Mouse (Mus musculus) lung, embryonic 14.5 days (tissue): ENCODE data around the gene Trpm1. TPM values are rescaled to one million over a fixed set of nuclear protein-coding genes. Genes with fewer than 3 reads are reported as not detected.

ENCODE experiments used
- ATAC-seq: fragments of 200-750 bp; cut with Nextera tagmentation; 2 replicates; pipeline ENCODE4 v1.8.0; 2017; ENCODE audit warnings: mild to moderate bottlenecking, moderate TSS enrichment, moderate library complexity; ENCODE audit not compliant: insufficient read depth
- DNase-seq: peaks from one replicate; pipeline ENCODE4 v3.0.0-alpha.2; 2015
- H3K27ac ChIP-seq: fragments of 300-500 bp; sonication (generic); 2 replicates; pipeline ENCODE4 v1.5.1; 2014; ENCODE audit warnings: low read depth, mild to moderate bottlenecking, moderate library complexity
- H3K27me3 ChIP-seq: fragments of 300-500 bp; sonication (generic); 2 replicates; pipeline ENCODE4 v1.6.1; 2014; ENCODE audit warnings: low read length, control low read depth; ENCODE audit not compliant: insufficient read depth
- H3K36me3 ChIP-seq: fragments of 300-500 bp; sonication (generic); 2 replicates; pipeline ENCODE4 v1.6.1; 2014; ENCODE audit warnings: control low read depth; ENCODE audit not compliant: insufficient read depth
- H3K4me1 ChIP-seq: fragments of 300-500 bp; sonication (generic); 2 replicates; pipeline ENCODE4 v1.6.1; 2014; ENCODE audit warnings: antibody characterized with exemption, control low read depth; ENCODE audit not compliant: insufficient read depth
- H3K4me2 ChIP-seq: fragments of 300-500 bp; sonication (generic); 2 replicates; pipeline ENCODE4 v1.6.1; 2014; ENCODE audit warnings: mild to moderate bottlenecking
- H3K4me3 ChIP-seq: fragments of 300-500 bp; sonication (generic); 2 replicates; pipeline ENCODE4 v1.5.1; 2014; ENCODE audit warnings: low read depth, low read length
- H3K9ac ChIP-seq: fragments of 300-500 bp; sonication (generic); 2 replicates; pipeline ENCODE4 v1.6.1; 2014
- H3K9me3 ChIP-seq: fragments of 300-500 bp; sonication (generic); 2 replicates; pipeline ENCODE4 v1.6.1; 2016; ENCODE audit warnings: low read depth, low read length, control low read depth
- CTCF ChIP-seq: IDR thresholded peaks from 2 replicates; pipeline ENCODE4 v1.5.1; 2016; ENCODE audit warnings: antibody characterized with exemption, low read depth
- WGBS: fragments of 180-500 bp; shearing (Covaris S2); extraction: QIAGEN DNeasy Blood & Tissue Kit; methylation state at CpG from one replicate; pipeline ENCODE4 v1.1.7; 2014; 5-methylcytosine and 5-hydroxymethylcytosine counted together
- polyA plus RNA-seq: library from polyadenylated mRNA; unstranded; fragments of >200 nt; fragmentation: Nextera tagmentation; extraction: Ambion mirVana; gene quantifications from 2 replicates; pipeline ENCODE4 v1.2.1, GENCODE M21; 2014

The Trpm1 gene
- polyA plus RNA-seq, 1 experiment from 2014 or later: not detected

DNA sequence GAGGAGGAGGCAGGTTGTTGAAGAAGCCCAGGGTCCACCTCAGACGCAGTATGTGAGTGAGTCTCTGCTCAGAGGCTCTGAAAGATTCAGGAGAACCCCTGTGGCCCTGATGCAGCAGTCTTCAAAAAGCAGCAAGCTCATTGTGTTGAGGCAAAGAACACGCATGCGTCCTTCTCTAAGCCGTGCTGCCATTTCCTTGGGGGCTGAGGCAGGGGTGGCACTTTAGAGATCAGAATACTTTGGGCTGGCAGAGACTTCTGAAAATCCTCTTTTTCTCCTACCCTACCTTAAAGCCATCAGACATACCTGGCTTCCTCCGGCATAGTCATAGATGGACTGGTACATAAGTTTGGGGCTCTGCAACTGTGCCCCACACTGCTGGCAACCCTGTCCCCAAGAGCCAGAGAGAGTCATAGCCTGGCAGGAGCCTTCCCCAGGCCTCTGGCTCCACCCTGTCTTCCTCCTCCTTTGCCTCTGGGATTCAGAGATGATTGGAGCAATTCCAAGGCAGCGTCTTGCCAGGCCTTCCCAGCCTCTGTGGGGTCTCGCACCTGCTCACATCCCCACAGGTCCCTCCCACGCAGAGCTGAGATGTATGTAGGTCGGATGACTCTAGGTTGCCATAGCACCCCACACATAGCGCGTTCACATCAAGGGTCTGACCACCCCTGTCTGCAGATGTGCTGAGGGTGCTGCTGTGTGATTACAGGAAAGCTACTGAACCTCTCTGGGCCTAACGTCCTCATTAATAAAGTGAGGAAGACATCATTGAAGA lies 4.8 kb downstream of the Trpm1 start:
- Histone ChIP-seq H3K9ac (no peak overlapping the region), H3K4me3 (no peak overlapping the region), H3K36me3 (no peaks in the 10 kb centered on the region), H3K4me1 (no peaks in the 10 kb centered on the region), H3K27me3 (no peaks in the 10 kb centered on the region), H3K4me2 (no peak overlapping the region), H3K9me3 (no peaks in the 10 kb centered on the region), H3K27ac (no peak overlapping the region)
- ATAC-seq (no peak), DNase-seq (no peak)
- 72% methylated on average over 12 of the region's 12 CpGs for WGBS
- TF ChIP-seq CTCF: no peak

DNA sequence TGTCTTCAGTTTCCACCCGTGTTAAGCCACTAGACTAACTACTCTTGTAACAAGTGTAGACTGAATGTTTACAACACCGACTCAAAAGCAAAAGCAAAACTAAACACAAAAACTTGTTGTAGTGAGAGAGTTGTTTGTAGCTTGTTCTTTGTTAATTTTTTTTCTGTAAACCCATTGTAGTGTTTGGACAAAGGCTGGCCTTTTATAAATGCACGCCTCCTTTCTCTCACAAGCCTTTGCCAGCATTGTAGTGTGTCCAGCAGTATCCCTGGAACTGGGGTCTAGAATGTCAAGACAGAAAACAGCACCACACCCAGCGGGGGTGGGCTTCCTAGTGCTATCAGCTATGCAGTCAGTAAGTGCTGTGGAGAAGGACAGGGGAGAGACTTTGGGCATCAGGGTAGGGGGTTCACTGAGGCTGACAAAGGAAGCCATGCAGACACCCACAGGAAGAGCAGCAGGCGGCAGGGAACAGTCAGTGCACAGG lies 5.5 kb downstream of the Trpm1 start:
- no peak for ATAC-seq
- Histone ChIP-seq H3K36me3 (no peaks in the 10 kb centered on the region), H3K4me1 (no peaks in the 10 kb centered on the region), H3K27ac (no peak overlapping the region), H3K9ac (no peak overlapping the region), H3K9me3 (no peaks in the 10 kb centered on the region), H3K4me2 (no peak overlapping the region), H3K27me3 (no peaks in the 10 kb centered on the region), H3K4me3 (no peak overlapping the region)
- DNase-seq: no peak
- TF ChIP-seq CTCF: no peak
- 51% methylated on average over 5 of the region's 5 CpGs for WGBS

DNA sequence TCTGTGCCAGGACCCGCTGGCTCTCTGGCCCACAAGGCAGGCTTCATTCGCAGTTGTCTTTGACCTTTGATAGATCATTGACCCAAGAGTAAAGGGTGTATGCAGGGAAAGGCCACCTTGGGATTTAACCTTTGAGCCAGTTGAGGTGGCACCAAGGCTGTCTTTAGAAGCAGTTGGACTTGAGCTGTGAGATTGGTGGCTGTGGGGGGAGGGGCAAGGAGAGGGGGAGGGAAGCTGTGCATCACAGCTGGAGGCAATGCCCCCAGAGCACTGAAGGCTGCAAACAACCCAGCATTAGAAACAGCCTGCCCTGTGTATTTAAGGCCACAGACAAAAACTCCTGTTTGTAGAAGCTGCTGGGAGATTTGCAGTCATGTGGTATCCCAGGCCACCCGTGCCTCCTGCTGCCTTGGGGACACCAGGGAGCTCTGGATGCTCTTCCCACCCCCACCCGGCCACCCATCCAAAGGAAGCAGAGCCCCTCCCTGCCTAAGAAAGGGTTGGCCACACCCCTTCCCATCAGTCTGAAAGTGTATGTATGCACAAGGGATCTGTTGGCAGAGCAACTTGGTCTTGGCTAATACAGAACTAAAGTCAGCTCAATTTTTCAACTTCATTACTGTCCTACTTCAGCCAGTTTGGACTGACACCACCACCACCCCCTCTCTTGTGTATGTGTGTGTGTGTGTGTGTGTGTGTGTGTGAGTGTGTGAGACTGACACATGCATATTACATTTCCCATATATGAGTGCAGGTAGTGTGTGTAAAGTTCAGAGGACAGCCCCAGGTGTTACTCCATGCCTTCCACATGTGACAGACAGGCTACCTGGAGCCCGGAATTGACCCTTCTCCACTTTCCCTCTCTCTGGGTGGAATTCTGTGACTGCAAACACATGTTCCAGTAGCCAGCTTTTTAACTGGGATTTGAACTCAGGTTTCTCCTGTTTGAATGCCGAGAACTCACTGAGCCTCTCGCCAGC lies 6.3 kb downstream of the Trpm1 start:
- peak; percentile 41; the same call in 1 of the 2 replicates for ATAC-seq

DNA sequence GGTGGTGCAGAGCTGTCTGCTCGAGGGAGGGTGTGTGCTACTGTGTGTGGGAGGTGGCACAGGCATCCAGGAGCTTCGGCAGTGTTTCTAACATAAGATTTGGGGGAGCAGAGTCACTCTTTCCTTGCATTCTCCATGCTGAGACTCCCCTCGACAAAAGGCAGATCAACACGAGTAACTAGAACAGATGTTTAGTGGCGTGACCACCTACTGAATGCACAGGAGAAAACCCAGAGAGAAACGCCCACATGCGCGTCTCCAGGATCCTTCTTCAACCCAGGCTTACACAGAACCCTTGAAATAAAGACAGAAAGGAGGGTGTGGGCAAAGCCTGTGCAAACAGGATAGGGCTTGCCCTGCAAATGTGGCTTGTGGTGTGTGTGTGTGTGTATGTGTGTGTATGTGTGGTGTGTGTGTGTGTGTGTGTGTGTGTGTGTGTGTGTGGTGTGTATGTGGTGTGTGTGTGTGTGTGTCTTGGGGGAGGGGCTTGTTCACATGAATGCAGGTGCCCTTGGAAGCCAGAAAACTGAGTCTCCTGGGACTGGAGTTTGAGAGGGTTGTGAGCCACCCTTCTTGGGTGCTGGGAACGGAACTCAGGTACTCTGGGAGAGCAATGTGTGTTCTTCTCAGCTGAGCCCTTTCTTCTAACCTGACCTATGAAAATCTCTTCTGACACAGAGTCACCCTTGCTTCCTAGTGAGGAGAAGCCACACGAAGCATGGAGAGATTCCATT lies 7.3 kb downstream of the Trpm1 start:
- no peaks in the 10 kb centered on the region for H3K36me3 ChIP-seq
- TF ChIP-seq CTCF: no peak
- no peak overlapping the region for H3K9ac ChIP-seq
- no peaks in the 10 kb centered on the region for H3K4me1 ChIP-seq
- no peaks in the 10 kb centered on the region for H3K27me3 ChIP-seq
- H3K27ac ChIP-seq: no peak overlapping the region
- no peaks in the 10 kb centered on the region for H3K9me3 ChIP-seq
- ATAC-seq: no peak
- WGBS: 68% methylated on average over 10 of the region's 10 CpGs
- DNase-seq: no peak
- no peak overlapping the region for H3K4me3 ChIP-seq
- H3K4me2 ChIP-seq: no peak overlapping the region

More for the DNA sequence above, 6.3 kb downstream of the Trpm1 start:
- Histone ChIP-seq H3K4me3 (no peak overlapping the region), H3K27me3 (no peaks in the 10 kb centered on the region), H3K4me2 (no peak overlapping the region), H3K4me1 (no peaks in the 10 kb centered on the region), H3K27ac (no peak overlapping the region), H3K36me3 (no peaks in the 10 kb centered on the region), H3K9ac (no peak overlapping the region), H3K9me3 (no peaks in the 10 kb centered on the region)
- peak; percentile 61 for DNase-seq
- 42% methylated on average over 7 of the region's 7 CpGs for WGBS
- no peak for TF ChIP-seq CTCF

DNA sequence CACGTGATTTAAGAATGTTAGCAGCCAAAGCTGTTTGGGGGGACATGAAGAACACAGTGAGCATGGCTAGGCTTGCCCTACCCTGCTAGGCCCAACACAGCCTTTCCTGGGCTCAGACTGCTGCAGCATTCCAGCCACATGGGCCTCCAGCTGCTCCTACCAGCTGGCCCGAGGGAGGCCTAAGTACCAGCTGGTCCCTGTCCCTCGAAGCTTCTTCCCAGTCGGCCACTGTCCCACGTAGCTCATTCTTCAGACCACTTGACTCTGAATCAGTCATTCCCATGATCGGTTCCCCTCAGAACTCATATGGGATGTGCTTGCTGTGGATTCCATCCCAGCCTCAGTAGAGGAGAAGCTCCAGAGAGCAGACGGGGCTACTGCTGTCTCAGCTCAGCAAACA lies 8.4 kb downstream of the Trpm1 start:
- TF ChIP-seq CTCF: no peak
- Histone ChIP-seq H3K9me3 (no peaks in the 10 kb centered on the region), H3K4me3 (no peak overlapping the region), H3K4me2 (no peak overlapping the region), H3K9ac (no peak overlapping the region), H3K27ac (no peak overlapping the region), H3K36me3 (no peaks in the 10 kb centered on the region), H3K27me3 (no peaks in the 10 kb centered on the region), H3K4me1 (no peaks in the 10 kb centered on the region)
- peak; percentile 46 for DNase-seq
- peak; percentile 48; the same call in 1 of the 2 replicates for ATAC-seq
- WGBS: 29% methylated on average over 7 of the region's 7 CpGs

DNA sequence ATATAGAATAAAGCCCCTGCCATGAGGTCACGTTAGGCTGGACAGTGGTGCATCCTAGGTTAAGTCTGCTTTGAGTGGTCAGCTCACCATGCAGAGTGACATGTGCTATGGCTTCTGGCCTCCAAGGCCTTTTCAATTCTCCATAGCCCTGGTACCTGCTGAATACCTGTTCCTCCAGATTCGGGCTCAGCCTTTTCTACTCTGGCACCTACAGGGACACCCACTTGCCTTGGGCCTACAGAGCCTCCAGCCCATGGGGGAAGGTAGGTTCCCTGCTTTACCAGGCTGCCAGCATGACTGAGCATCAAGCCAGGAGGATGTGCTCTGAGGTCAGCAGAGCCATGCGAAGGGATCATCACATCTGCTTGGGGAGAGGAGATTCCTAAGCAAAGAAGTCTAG lies 9.5 kb downstream of the Trpm1 start:
- Histone ChIP-seq H3K27me3 (no peaks in the 10 kb centered on the region), H3K27ac (no peak overlapping the region), H3K4me1 (no peaks in the 10 kb centered on the region), H3K9ac (no peak overlapping the region), H3K9me3 (no peaks in the 10 kb centered on the region), H3K4me3 (no peak overlapping the region), H3K36me3 (no peaks in the 10 kb centered on the region), H3K4me2 (no peak overlapping the region)
- TF ChIP-seq CTCF: no peak
- WGBS: 82% methylated on average over 3 of the region's 3 CpGs
- no peak for ATAC-seq
- no peak for DNase-seq
